Mouse (Mus musculus): ENCODE results near the gene Trim43a. TPM values are rescaled to one million over a fixed set of nuclear protein-coding genes. Genes with fewer than 3 reads are reported as not detected.
"Not testable (repeated sequence)": the region's sequence is repeated elsewhere in the genome, so short reads cannot be mapped to it uniquely, and the experiment has no call there.

The Trim43a gene
- 0.12 and 0.35 TPM in 2 replicates for polyA plus RNA-seq (2015; fragmentation: Nextera tagmentation; extraction: Ambion mirVana)

DNA sequence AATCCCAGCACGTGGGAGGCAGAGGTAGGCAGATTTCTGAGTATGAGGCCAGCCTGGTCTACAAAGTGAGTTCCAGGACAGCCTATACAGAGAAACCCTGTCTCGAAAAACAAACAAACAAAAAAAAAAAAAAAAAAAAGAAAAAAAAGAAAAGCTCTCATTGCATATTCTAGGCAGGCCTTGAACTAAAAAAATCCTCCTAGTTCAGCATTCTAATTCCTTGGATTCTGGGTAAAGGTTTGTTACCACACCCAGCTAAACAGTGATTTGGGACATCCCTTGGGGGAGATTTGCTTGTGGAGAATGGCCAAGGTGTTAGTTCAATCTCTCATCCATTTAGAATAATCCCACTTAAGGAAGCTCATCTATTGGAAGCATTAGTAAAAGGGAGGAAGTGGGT lies at the start of gene Trim43a:
Gene Trim43a (plus strand): TSS at position 301 of the 400 bp plus-strand sequence.
- WGBS, result 66% methylated on average over 2 of the region's 2 CpGs
- not testable (repeated sequence) for H3K4me1 ChIP-seq; H3K27me3 ChIP-seq; H3K27ac ChIP-seq; H3K9ac ChIP-seq; H3K4me2 ChIP-seq; H3K9me3 ChIP-seq; ATAC-seq (ENCODE audit: borderline replicate concordance, extremely low read depth, low FRiP score, low TSS enrichment); H3K36me3 ChIP-seq; H3K4me3 ChIP-seq

DNA sequence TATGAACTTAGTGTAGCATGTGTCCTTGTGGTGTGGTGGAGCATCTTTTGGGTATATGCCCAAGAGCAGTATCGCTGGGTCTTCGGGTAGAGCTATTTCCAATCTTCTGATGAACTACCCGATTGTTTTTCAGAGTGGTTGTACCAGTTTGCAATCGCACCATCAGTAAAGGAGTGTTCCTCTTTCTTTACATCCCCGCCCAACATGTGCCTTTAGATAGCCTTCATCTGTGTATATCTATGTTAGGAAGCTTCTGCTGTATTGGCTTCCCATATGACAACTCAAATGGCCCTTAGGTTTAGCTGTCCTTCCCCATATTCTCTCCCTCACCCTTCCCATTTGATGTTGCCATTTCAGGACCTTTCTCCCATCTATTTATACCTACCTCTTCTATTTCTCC lies 46.6 kb upstream of the Trim43a start:
- Histone ChIP-seq H3K9me3 (no peaks in the 10 kb centered on the region), H3K9ac (no peak overlapping the region), H3K4me1 (no peaks in the 10 kb centered on the region), H3K27ac (no peak overlapping the region), H3K36me3 (no peaks in the 10 kb centered on the region), H3K27me3 (no peaks in the 10 kb centered on the region), H3K4me3 (no peak overlapping the region), H3K4me2 (no peak overlapping the region)
- no peak for ATAC-seq (ENCODE audit: borderline replicate concordance, extremely low read depth, low FRiP score, low TSS enrichment)
- WGBS, result 89% methylated on average over 5 of the region's 5 CpGs

DNA sequence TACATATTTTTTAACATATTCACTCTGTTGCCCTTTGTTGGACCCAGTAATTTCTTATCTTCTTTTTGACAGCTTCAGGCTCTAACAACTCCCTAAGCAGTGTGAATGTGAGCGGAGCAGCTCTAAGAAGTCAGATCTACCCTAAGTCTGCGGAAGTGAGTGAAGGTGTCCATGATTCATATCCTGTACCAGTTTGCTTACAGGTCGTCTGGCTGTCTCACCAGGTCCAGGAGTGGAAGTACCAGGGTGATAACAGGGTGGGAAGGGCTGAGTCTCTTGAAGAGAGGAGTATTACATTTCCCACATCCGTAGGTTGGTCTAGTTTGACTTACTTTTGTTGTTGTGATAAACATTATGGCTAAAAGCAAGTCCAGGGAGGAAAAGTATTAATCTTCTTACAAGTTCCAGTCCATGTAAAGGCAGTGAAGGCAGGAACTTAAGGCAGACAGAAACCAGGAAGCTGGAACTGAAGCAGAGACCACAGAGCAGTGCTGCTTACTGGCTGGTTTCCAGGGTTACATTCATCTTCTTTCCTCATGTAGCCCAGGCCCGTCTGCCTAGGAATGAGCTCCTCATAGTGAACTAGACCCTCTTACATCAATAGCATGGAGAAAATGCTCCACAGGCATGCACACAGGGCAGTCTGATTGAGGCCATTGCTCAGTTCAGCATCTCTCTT lies 41.0 kb upstream of the Trim43a start:
- no peak overlapping the region for H3K4me3 ChIP-seq
- no peaks in the 10 kb centered on the region for H3K36me3 ChIP-seq
- no peaks in the 10 kb centered on the region for H3K27me3 ChIP-seq
- no peak overlapping the region for H3K9ac ChIP-seq
- H3K9me3 ChIP-seq, result no peaks in the 10 kb centered on the region
- no peak overlapping the region for H3K27ac ChIP-seq
- WGBS, result 51% methylated on average over 5 of the region's 5 CpGs
- ATAC-seq (ENCODE audit: borderline replicate concordance, extremely low read depth, low FRiP score, low TSS enrichment), result no peak
- H3K4me2 ChIP-seq, result no peak overlapping the region
- no peaks in the 10 kb centered on the region for H3K4me1 ChIP-seq

DNA sequence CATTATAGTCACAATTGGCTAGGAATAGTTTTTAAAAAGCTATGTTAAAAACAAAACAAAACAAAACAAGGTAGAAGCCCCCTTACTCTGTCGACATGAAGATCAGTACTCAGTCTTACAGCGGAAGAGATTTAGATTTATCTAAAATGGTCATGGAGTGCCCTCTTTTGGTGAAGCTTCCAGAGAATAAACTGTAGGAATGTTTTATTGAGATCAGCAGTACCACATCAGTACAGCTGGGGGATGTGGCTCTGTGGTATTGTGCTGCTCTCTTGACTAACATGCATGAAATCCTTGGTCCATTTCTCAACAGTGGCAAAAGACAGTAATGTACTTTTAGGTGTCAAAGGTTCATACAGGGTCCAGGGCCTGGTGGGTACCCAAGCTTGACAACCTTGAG lies 37.9 kb upstream of the Trim43a start:
- 23% methylated on average over 2 of the region's 2 CpGs for WGBS
- ATAC-seq (ENCODE audit: borderline replicate concordance, extremely low read depth, low FRiP score, low TSS enrichment), result no peak
- no peak overlapping the region for H3K9ac ChIP-seq

DNA sequence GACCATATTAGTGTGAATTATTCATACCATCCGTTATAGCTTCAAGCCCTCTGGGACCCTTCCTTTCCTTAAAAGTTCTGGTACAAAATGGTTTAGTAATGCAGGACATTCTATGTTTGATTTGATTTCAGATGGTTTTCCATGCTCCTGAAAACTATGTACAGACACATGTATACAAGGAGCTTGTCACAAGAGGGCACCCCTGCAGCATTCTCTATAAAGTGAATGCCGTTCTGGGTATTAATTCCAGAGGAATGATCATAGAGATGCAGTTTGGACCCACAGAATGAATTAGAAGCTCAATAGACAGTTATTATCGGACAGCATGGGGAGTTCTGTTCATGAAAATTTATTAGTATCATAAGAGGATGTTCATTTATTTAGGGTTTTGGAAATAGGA lies 35.2 kb upstream of the Trim43a start:
- H3K4me3 ChIP-seq, result no peak overlapping the region
- ATAC-seq (ENCODE audit: borderline replicate concordance, extremely low read depth, low FRiP score, low TSS enrichment), result no peak
- H3K36me3 ChIP-seq, result no peaks in the 10 kb centered on the region
- peaks cover 14% of the 10 kb centered on the region for H3K4me1 ChIP-seq
- no peak overlapping the region for H3K27ac ChIP-seq
- no peak overlapping the region for H3K4me2 ChIP-seq
- no peak overlapping the region for H3K9ac ChIP-seq
- WGBS, result 40% methylated on average over 3 of the region's 3 CpGs
- H3K27me3 ChIP-seq, result no peaks in the 10 kb centered on the region
- H3K9me3 ChIP-seq, result no peaks in the 10 kb centered on the region

More for the DNA sequence above, 37.9 kb upstream of the Trim43a start:
- H3K9me3 ChIP-seq, result no peaks in the 10 kb centered on the region
- no peaks in the 10 kb centered on the region for H3K36me3 ChIP-seq
- no peaks in the 10 kb centered on the region for H3K4me1 ChIP-seq
- no peak overlapping the region for H3K4me3 ChIP-seq
- H3K27me3 ChIP-seq, result no peaks in the 10 kb centered on the region
- H3K27ac ChIP-seq, result no peak overlapping the region
- H3K4me2 ChIP-seq, result no peak overlapping the region

DNA sequence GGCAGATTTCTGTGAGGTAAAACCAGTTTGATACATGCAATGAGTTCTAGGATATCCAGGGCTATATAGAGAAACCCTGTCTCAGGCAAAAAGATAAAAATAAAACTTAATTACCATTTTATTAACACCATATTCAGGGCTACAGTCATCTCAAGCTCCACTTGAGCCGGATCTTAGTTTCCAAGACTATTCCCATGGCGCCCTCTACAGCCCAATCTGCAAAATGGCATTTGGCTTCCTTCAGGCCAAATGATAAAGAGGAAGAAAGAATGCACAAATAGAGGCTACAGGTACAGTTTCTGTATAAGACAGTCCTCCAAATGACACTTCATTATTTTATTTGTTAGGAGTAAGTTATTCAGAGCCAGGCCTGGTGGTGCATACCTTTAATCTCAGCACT lies 34.5 kb upstream of the Trim43a start:
- Histone ChIP-seq H3K4me2 (no peak overlapping the region), H3K4me3 (no peak overlapping the region), H3K4me1 (peaks cover 14% of the 10 kb centered on the region), H3K9me3 (no peaks in the 10 kb centered on the region), H3K27me3 (no peaks in the 10 kb centered on the region), H3K9ac (no peak overlapping the region), H3K36me3 (no peaks in the 10 kb centered on the region), H3K27ac (no peak overlapping the region)
- no peak for ATAC-seq (ENCODE audit: borderline replicate concordance, extremely low read depth, low FRiP score, low TSS enrichment)
- WGBS, result 6% methylated on average over 2 of the region's 2 CpGs

DNA sequence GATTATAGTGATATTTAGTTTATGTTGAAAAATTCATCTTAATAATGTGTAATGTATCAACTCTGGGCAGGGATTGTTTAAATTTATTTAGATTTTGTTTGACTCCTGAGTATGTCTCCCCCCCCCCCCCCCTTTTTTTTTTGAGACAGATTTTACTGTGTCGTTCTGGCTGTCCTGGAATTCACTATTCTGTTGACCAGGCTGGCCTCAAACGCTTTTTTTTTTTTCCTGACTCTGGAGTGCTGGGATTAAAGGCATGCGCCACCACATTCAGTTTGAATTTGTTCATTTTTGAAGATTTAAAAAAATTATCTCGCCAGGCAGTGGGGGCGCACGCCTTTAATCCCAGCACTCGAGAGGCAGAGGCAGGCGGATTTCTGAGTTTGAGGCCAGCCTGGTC lies 34.0 kb upstream of the Trim43a start:
- no peaks in the 10 kb centered on the region for H3K27me3 ChIP-seq
- H3K27ac ChIP-seq, result no peak overlapping the region
- no peak overlapping the region for H3K9ac ChIP-seq
- no peak overlapping the region for H3K4me3 ChIP-seq
- ATAC-seq (ENCODE audit: borderline replicate concordance, extremely low read depth, low FRiP score, low TSS enrichment), result no peak
- H3K36me3 ChIP-seq, result no peaks in the 10 kb centered on the region
- H3K4me2 ChIP-seq, result no peak overlapping the region
- H3K4me1 ChIP-seq, result peaks cover 14% of the 10 kb centered on the region
- WGBS, result 56% methylated on average over 8 of the region's 8 CpGs
- no peaks in the 10 kb centered on the region for H3K9me3 ChIP-seq

DNA sequence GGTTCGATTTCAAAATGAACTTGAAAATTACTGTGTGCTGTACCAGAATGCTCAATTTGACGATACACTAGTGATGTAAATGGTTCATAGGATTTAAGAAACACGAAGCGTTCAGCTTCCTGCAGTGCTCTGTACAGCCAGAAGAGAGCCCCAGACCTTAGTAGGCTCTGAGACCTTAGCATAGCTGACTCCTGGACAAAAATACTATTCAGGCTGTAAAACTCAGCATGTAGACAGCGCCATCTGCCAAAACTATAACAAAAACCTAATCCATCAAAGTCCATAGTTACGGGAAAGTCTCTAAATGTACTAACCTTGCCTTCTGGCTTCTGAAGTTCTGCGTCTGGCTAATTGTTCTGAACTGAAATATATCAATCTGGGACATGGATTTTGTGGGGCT lies 33.4 kb upstream of the Trim43a start:
- H3K4me3 ChIP-seq, result peak overlapping the region; percentile 92
- peak overlapping the region; percentile 32 for H3K27ac ChIP-seq
- peak overlapping the region; percentile 18; the same call in 1 of the 2 replicates for H3K9ac ChIP-seq
- H3K4me2 ChIP-seq, result peak overlapping the region; percentile 62
- no peaks in the 10 kb centered on the region for H3K9me3 ChIP-seq
- no peaks in the 10 kb centered on the region for H3K27me3 ChIP-seq
- 18% methylated on average over 7 of the region's 7 CpGs for WGBS
- H3K4me1 ChIP-seq, result peaks cover 14% of the 10 kb centered on the region
- ATAC-seq (ENCODE audit: borderline replicate concordance, extremely low read depth, low FRiP score, low TSS enrichment), result peak; percentile 78; the same call in 1 of the 2 replicates
- H3K36me3 ChIP-seq, result peaks cover 3% of the 10 kb centered on the region; the same call in 1 of the 2 replicates

DNA sequence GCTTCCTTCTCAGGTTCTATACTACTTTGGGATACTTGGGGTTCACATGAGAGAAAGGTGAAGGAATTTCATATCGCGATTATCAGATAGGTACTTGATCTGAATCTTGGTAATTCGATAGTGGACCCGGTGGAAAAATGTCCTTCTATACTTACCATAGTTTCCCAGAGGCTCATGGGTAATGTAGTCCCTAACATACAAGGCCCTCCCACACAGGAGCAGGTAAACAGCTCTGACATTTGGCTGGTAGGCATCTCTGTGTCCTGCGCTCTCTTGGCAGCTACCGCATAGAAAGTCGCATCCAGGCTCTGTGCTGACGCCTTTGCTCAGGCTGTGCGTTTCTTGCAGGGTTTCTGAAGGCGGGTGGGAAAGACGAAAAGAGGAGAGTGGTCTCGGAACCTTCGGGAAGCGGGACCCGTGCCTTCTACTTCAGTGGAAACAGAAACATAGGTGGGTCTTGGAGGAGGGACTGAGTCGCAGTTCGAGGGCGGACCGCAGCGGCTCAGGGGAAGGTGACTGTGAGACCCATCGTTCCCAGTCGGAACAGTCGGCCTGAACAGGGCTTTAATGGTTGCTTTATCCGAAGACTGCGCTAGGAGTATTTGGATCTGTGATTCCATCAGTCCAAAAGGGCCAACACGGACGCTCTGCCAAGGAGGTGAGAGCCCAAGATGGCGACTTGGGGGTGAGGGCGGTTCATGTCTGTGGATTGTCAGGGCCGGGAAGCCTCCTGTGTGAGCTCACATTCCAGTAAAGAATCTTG lies 32.7 kb upstream of the Trim43a start, which contains the start of gene Zfp949:
Gene Zfp949 (plus strand): TSS at position 170 of the 763 bp plus-strand sequence.
- Histone ChIP-seq H3K27ac (peak within 1 kb of the TSS; percentile 78), H3K9me3 (no peaks in the 10 kb centered on the region), H3K4me3 (peak within 1 kb of the TSS; percentile 92), H3K36me3 (peaks cover 3% of the 10 kb centered on the region; the same call in 1 of the 2 replicates), H3K9ac (peak within 1 kb of the TSS; percentile 73), H3K4me2 (peak within 1 kb of the TSS; percentile 62), H3K27me3 (no peaks in the 10 kb centered on the region), H3K4me1 (peaks cover 14% of the 10 kb centered on the region)
- under 1% methylated on average over 30 of the region's 30 CpGs for WGBS
- ATAC-seq (ENCODE audit: borderline replicate concordance, extremely low read depth, low FRiP score, low TSS enrichment), result peak; percentile 90

DNA sequence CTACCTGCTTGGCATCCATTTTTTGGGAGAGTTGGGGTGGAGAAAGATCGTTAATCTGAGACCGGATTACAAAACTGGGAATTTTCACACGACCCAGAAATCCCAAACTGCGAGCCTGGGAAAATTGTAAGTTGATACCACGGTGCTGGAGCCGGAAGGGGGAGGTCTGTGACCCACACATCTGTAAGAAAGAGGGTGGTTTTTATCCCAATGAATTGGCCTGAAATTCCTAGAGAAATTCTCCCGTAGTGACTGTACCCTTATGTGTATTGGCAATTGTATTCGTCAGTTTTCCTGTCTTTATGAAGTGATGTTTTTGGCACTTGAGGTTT lies 32.1 kb upstream of the Trim43a start:
- WGBS, result 1% methylated on average over 8 of the region's 8 CpGs
- H3K4me3 ChIP-seq, result peak overlapping the region; percentile 92
- peak overlapping the region; percentile 62 for H3K4me2 ChIP-seq
- no peak for ATAC-seq (ENCODE audit: borderline replicate concordance, extremely low read depth, low FRiP score, low TSS enrichment)
- peak overlapping the region; percentile 73 for H3K9ac ChIP-seq
- H3K27me3 ChIP-seq, result no peaks in the 10 kb centered on the region
- H3K4me1 ChIP-seq, result peaks cover 14% of the 10 kb centered on the region
- peak overlapping the region; percentile 78; the same call in 1 of the 2 replicates for H3K27ac ChIP-seq
- peaks cover 3% of the 10 kb centered on the region; the same call in 1 of the 2 replicates for H3K36me3 ChIP-seq
- no peaks in the 10 kb centered on the region for H3K9me3 ChIP-seq

DNA sequence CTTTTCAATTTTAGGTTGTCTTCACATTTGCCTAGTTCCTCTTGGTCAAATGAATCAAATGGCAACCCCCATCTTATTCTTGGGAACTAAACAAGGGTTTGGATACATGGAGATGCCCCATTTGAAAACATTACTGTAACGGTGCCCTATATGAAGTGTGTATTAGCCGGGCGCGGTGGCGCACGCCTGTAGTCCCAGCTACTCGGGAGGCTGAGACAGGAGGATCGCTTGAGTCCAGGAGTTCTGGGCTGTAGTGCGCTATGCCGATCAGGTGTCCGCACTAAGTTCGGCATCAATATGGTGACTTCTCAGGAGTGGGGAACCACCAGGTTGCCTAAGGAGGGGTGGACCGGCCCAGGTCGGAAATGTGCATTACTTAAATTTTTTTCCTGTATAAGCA lies 27.6 kb upstream of the Trim43a start:
- Histone ChIP-seq H3K4me1 (peaks cover 14% of the 10 kb centered on the region), H3K27ac (no peak overlapping the region), H3K4me3 (no peak overlapping the region), H3K27me3 (no peaks in the 10 kb centered on the region), H3K9ac (no peak overlapping the region), H3K4me2 (no peak overlapping the region), H3K36me3 (peaks cover 13% of the 10 kb centered on the region; the same call in 1 of the 2 replicates), H3K9me3 (no peaks in the 10 kb centered on the region)
- no peak for ATAC-seq (ENCODE audit: borderline replicate concordance, extremely low read depth, low FRiP score, low TSS enrichment)
- WGBS, result 97% methylated on average over 14 of the region's 14 CpGs

DNA sequence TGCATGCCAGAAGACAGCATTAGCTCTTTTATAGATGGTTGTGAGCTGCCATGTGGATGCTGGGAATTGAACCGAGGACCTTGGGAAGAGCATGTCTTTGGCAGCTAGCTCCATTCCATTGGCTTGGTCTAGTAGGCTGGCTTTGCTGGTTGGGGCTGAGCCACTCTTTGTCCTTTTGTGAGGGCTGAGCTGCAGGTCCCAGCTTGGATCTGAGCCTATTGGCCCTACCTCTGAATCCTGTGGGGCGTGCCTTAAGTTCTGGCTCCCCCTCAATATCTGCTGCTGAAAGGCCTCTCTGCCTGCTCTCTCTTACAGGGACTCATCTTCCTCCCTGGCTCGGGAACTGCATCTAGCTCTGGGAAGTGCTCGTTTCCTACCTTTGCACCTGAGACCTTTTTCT lies 22.5 kb upstream of the Trim43a start:
- H3K36me3 ChIP-seq, result peaks cover 28% of the 10 kb centered on the region
- H3K27ac ChIP-seq, result no peak overlapping the region
- H3K9me3 ChIP-seq, result no peaks in the 10 kb centered on the region
- H3K4me1 ChIP-seq, result no peaks in the 10 kb centered on the region
- no peak for ATAC-seq (ENCODE audit: borderline replicate concordance, extremely low read depth, low FRiP score, low TSS enrichment)
- WGBS, result 84% methylated on average over 4 of the region's 4 CpGs
- H3K27me3 ChIP-seq, result no peaks in the 10 kb centered on the region
- H3K4me2 ChIP-seq, result no peak overlapping the region
- no peak overlapping the region for H3K9ac ChIP-seq
- no peak overlapping the region for H3K4me3 ChIP-seq

All from lung, embryonic 15.5 days (tissue).